Mouse (Mus musculus) CD4-positive, CD25-positive, alpha-beta regulatory T cell, adult 2 months (primary cell): ENCODE data around the gene Zc3h12d.
A peak's percentile ranks its signal among the peaks of the same experiment; 100 is the strongest.

Experiments
- DNase-seq: peaks from one replicate; pipeline ENCODE4 v3.0.0-alpha.2; 2012; ENCODE audit warnings: low read depth, low spot score

Gene Zc3h12d

DNA sequence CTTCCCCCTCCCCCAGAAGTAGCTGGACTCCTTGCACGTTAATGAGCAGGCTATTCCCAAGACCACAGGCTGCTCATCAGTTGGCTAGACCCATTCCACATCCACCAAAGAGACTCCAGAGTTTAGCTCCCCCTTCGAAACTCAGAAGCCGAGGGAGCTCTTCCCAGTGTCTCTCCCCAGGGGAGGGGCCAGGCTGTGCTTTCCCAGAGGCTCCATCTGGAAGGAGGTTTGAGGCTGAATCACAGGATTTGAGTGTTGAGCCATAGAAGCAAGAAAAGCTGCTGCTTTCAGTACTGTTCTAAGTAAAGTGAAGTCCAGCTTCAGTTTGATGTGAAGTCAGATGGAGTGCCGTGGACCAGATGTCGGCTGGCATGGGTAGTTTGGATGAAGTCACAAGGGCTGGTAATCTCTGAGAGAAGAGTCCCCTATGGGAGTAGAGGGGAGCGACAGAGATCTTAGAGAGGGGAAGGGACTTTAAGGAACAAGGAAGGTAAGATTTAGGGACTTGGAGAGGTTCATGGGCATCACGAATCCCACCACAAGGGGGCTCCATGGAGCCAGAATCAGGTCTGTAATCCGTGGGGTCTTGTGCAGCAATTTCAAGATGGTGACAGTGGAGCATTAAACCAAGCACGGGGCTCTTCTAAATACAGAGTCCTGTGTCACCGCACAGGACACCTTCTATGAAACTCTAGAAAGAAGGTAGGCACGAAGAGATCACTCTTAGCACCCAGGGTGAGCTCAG is 38.5 kb downstream of the Zc3h12d start:
- peak; percentile 77 for DNase-seq

DNA sequence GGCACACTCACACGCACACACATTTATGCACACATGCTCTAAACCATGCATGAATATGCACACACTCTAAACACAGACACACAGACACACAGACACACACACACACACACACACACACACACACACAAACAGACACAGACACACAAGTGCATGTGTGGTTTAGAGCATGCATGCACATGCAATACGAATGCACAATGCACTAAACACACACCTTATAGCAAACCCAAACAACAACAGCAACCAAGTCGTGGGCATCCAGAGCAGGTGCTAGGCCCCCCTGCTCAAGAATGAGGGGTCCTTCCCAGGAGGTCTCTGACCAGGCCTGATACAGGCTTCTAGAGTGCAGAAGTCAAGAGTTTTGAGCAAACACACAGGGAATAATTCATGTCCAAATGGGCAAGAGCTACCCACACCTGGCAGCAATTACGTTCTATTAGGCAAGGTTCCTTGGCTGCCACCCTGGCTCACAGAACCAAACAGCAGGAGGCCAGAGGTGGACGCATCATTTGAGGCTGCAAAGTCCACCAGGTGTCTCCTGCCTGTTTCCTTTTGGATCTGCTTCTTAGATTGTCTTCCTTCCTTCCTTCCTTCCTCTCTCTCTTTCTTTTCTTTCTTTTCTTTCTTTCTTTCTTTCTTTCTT is 39.2 kb downstream of the Zc3h12d start:
- no peak for DNase-seq

DNA sequence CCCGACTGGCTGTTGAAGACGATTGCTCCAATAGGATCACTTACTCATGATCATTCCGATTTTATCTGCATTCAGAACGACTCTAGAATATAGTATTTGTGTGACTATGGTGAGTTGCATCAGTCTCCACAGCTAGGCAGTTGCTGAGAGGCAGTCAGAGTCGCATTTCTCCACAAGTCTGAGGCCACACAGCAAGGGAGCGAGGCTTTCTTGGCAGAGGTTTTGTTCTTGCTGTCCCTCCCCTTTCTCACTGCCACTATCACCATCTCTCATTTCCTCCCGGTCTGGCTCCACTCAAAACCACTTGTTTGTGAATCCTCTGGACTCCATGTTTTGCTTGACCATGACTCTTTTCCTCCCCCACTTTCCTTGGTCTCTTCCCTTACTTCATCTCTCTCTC is 41.9 kb downstream of the Zc3h12d start:
- no peak for DNase-seq

DNA sequence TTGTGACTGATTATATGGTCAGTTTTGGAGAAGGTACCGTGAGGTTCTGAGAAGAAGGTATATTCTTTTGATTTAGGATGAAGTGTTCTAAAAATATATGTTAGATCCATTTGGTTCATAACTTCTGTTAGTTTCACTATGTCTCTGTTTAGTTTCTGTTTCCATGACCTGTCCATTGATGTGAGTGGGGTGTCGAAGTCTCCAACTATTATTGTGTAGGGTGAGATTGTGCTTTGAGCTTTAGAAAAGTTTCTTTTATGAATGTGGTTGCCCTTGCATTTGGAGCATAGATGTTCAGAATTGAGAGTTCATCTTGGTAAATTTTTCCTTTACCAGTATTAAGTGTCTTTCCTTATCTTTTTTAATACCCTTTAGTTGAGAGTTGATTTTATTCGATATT is 48.0 kb downstream of the Zc3h12d start:
- DNase-seq: peak; percentile 27

DNA sequence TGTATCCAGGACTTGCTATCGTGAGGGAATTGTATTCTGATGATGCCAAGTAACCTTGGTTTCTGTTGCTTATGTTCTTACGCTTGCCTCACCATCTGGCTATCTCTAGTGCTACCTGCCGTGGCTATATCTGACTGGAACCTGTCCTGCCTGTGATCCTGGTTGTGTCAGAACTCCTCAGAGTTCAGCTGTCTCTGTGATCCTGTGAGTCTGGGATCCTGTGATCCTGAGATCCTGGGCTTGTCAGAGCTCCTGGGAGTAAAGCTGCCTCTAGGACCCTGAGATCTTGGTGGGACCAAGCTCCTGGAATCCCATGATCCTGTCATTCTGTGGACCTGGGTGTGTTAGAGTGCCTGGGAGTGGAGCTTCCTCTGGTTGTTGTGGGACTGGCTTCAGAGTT is 49.7 kb downstream of the Zc3h12d start:
- DNase-seq: no peak

DNA sequence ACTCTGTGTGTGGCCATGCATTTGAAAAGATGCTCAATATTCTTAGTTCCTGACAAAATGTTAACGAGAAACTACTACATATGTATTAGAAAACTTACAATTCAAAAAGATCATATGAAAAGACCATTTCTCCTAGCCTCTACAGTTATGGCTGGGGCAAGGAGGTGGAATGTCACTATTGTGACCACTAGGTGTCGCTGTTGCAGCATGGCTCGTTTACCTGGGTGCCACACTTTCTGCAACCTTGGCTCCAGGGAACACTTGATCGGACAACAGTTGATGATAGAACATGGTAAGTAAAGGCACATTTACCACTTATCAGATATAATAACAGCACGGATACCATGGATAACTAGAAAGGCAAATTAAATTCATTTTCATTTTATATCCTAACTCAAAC is 51.3 kb downstream of the Zc3h12d start:
- peak; percentile 91 for DNase-seq

DNA sequence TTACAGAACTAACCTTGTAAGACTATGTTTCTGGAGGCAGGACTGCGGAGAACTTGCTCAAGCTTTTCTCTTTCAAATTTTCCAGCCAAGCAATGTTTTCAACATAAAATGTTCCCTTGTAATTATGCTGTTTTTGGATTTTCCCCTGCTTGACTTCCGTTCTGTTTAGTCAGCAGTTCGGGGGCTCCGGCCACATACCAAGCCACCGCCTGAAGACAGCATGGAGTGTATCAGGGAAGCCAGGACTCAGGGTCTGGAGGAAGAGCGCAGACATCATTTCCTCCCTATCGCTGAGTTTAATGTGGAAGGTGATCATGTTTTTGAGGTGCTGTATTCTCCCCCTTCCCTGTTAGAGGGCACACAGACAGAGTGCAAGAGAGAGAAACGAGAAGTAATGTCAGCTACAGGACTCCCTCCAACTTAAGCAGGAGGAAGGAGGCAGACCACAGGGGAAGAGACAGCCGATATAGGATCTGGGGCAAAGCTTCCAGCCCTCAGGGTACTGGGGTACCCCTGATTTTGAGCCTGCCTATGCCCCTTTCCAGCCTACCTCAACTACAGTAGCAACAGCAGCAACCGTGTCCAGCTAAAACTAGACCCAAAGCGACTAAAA is 56.1 kb downstream of the Zc3h12d start:
- no peak for DNase-seq

DNA sequence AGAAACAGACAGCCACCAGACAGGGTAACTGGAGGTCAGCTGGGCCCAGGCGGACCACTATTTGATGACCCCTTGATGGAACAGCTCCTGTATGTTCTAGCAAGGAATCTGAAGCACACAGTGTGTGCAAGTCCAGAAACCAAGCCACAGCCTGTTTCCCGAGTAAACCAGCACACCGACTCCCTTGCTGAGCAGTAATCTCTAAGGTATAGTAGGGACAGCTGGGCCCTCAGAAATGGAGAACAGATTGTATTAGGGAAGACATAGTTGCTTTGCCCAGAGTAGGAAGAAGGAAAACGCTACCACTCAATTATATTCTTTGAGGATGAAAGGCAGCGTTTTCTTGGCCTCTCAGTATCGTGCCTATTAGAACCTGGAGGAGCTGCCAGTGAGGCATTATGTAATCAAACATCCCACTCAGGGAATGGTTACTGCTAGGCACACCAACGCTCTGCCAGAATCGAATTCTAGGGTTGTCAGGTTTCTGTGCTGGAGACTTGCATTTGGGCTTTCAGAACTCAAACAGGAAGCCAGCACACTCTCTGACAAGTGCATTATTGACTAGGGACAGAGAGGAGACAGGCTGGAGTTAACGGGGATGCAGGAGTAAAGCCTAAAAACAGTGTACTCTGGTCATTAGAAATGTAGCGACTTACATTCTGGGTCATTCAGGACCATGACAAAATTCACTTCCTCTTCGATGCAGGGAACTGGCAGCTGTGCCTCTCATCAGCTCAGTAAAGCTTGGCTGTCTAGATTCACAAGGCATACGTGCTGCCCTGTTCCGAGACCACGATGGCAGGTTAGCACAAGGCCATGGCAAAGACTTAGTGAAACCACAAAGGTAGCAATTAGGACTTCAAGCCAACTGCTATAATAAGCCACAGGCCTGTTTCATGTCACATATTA is 68.7 kb downstream of the Zc3h12d start:
- no peak for DNase-seq

DNA sequence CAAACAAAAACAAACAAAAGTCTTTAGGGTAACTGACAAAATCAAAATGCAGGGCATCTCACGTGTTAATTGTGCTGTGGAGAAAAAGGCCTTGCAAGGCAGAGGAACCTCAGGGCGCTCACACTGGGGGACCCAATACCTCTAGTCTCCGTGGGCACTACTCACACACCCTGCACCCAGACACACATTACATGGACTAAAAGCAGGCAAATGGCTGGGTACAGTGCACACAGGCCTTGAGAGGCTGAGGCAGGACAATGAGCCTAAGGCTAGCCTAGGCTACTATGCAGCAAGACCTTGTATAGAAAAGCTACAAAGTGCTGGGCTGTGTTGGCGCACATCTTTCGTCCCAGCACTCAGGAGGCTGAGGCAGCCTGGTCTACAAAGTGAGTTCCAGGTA is 71.9 kb downstream of the Zc3h12d start:
- no peak for DNase-seq

DNA sequence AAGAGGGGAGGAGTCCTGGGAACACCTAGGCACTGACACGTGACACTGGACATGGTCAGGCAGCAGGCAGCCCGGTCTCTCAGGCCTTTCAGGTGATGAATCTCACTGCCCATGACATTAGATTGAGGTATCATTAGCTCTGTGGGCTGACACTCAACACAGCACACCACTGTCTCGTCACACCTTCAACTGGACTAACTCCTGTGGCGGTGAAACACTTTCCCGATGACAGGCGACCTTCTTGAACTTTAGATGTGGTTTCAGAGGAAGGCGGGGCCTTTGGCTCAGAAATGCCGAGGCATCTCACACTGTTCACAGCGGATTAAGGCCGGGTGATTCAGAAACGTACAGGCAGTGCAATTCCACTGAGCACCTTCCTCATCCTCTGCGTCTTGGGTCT is 74.9 kb downstream of the Zc3h12d start:
- DNase-seq: peak; percentile 27

DNA sequence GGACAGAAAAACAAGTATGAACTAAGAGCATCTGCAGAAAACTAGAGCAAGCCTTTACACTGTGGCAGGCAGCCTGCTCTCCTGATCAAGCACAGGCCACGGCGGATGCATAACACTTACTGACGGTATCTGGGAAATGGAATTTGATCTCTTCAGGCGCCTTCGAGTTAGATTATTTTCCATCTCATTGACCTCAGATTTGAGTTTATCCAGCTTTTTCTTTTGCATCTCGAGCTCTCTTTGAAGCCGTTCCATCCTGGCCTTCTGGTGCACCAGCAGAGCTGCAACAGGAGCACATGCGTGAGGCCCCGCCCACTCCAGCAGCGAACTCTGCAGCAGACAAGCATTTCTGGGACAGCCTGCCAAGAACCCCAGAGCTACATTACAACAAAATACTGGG is 79.0 kb downstream of the Zc3h12d start:
- no peak for DNase-seq
